Mouse (Mus musculus): ENCODE measurements around the gene Klhl30. TPM values are rescaled to one million over a fixed set of nuclear protein-coding genes. Genes with fewer than 3 reads are reported as not detected.

Gene Klhl30
- polyA plus RNA-seq, 1 experiment from 2014 or later: 0.05 TPM

GRCm38 (mm10) chr1:91321760-91322438 is 28.9 kb upstream of the Klhl30 start, which contains the start of gene Espnl:
Espnl (plus strand) TSS chr1:91322075.
- H3K9me3 ChIP-seq (replicated peaks; ENCODE audit: control insufficient read depth, low read length): no peaks in the 10 kb centered on the region
- no peak for DNase-seq (ENCODE audit: low spot score)
- no peak within 1 kb of the TSS for H3K4me2 ChIP-seq (ENCODE audit: low read length)
- no peaks in the 10 kb centered on the region for H3K36me3 ChIP-seq (ENCODE audit: control insufficient read depth, insufficient read depth, low read length)
- ATAC-seq: no peak
- H3K4me3 ChIP-seq (ENCODE audit: low read depth, low read length): no peak within 1 kb of the TSS
- 80% methylated on average over 19 of the region's 19 CpGs for WGBS
- no peaks in the 10 kb centered on the region for H3K27me3 ChIP-seq (replicated peaks; ENCODE audit: control insufficient read depth, insufficient read depth, low read length)
- H3K9ac ChIP-seq (ENCODE audit: low read length): no peak within 1 kb of the TSS
- no peaks in the 10 kb centered on the region for H3K4me1 ChIP-seq (ENCODE audit: control insufficient read depth, insufficient read depth, low read length)
- no peak within 1 kb of the TSS for H3K27ac ChIP-seq (ENCODE audit: low read depth, low read length)

GRCm38 (mm10) chr1:91324646-91325045 is 26.2 kb upstream of the Klhl30 start:
- no peak overlapping the region for H3K4me2 ChIP-seq (ENCODE audit: low read length)
- no peak overlapping the region for H3K27ac ChIP-seq (ENCODE audit: low read depth, low read length)
- ATAC-seq: no peak
- no peaks in the 10 kb centered on the region for H3K36me3 ChIP-seq (ENCODE audit: control insufficient read depth, insufficient read depth, low read length)
- no peaks in the 10 kb centered on the region for H3K9me3 ChIP-seq (replicated peaks; ENCODE audit: control insufficient read depth, low read length)
- H3K9ac ChIP-seq (ENCODE audit: low read length): no peak overlapping the region
- WGBS: 62% methylated on average over 2 of the region's 2 CpGs
- no peaks in the 10 kb centered on the region for H3K27me3 ChIP-seq (replicated peaks; ENCODE audit: control insufficient read depth, insufficient read depth, low read length)
- H3K4me3 ChIP-seq (ENCODE audit: low read depth, low read length): no peak overlapping the region
- DNase-seq (ENCODE audit: low spot score): no peak
- no peaks in the 10 kb centered on the region for H3K4me1 ChIP-seq (ENCODE audit: control insufficient read depth, insufficient read depth, low read length)

GRCm38 (mm10) chr1:91325488-91326042 is 25.3 kb upstream of the Klhl30 start:
- Histone ChIP-seq H3K27me3 (replicated peaks; ENCODE audit: control insufficient read depth, insufficient read depth, low read length) (no peaks in the 10 kb centered on the region), H3K36me3 (ENCODE audit: control insufficient read depth, insufficient read depth, low read length) (no peaks in the 10 kb centered on the region), H3K4me1 (ENCODE audit: control insufficient read depth, insufficient read depth, low read length) (no peaks in the 10 kb centered on the region), H3K4me2 (ENCODE audit: low read length) (no peak overlapping the region), H3K4me3 (ENCODE audit: low read depth, low read length) (no peak overlapping the region), H3K9ac (ENCODE audit: low read length) (no peak overlapping the region), H3K27ac (ENCODE audit: low read depth, low read length) (no peak overlapping the region), H3K9me3 (replicated peaks; ENCODE audit: control insufficient read depth, low read length) (no peaks in the 10 kb centered on the region)
- WGBS: 81% methylated on average over 4 of the region's 4 CpGs
- DNase-seq (ENCODE audit: low spot score): no peak
- ATAC-seq: no peak

- no peaks in the 10 kb centered on the region for H3K36me3 ChIP-seq (ENCODE audit: control insufficient read depth, insufficient read depth, low read length)
- H3K9me3 ChIP-seq (replicated peaks; ENCODE audit: control insufficient read depth, low read length): no peaks in the 10 kb centered on the region
- WGBS: 54% methylated on average over 4 of the region's 4 CpGs
- H3K9ac ChIP-seq (ENCODE audit: low read length): no peak overlapping the region
- no peaks in the 10 kb centered on the region for H3K4me1 ChIP-seq (ENCODE audit: control insufficient read depth, insufficient read depth, low read length)
- H3K27me3 ChIP-seq (replicated peaks; ENCODE audit: control insufficient read depth, insufficient read depth, low read length): no peaks in the 10 kb centered on the region
- DNase-seq (ENCODE audit: low spot score): no peak
- no peak overlapping the region for H3K27ac ChIP-seq (ENCODE audit: low read depth, low read length)
- H3K4me2 ChIP-seq (ENCODE audit: low read length): no peak overlapping the region
- no peak for ATAC-seq
- no peak overlapping the region for H3K4me3 ChIP-seq (ENCODE audit: low read depth, low read length)
Observed at GRCm38 (mm10) chr1:91332102-91332501, 18.7 kb upstream of the Klhl30 start.

- H3K9me3 ChIP-seq (replicated peaks; ENCODE audit: control insufficient read depth, low read length): no peaks in the 10 kb centered on the region
- H3K36me3 ChIP-seq (ENCODE audit: control insufficient read depth, insufficient read depth, low read length): no peaks in the 10 kb centered on the region
- H3K27ac ChIP-seq (ENCODE audit: low read depth, low read length): no peak overlapping the region
- H3K4me3 ChIP-seq (ENCODE audit: low read depth, low read length): no peak overlapping the region
- no peak overlapping the region for H3K9ac ChIP-seq (ENCODE audit: low read length)
- no peak overlapping the region for H3K4me2 ChIP-seq (ENCODE audit: low read length)
- no peak for ATAC-seq
- DNase-seq (ENCODE audit: low spot score): no peak
- H3K4me1 ChIP-seq (ENCODE audit: control insufficient read depth, insufficient read depth, low read length): no peaks in the 10 kb centered on the region
- H3K27me3 ChIP-seq (replicated peaks; ENCODE audit: control insufficient read depth, insufficient read depth, low read length): no peaks in the 10 kb centered on the region
Observed at GRCm38 (mm10) chr1:91333582-91333981, 17.2 kb upstream of the Klhl30 start.

- ATAC-seq (no peak), DNase-seq (ENCODE audit: low spot score) (no peak)
- Histone ChIP-seq H3K27me3 (replicated peaks; ENCODE audit: control insufficient read depth, insufficient read depth, low read length) (no peaks in the 10 kb centered on the region), H3K27ac (ENCODE audit: low read depth, low read length) (no peak overlapping the region), H3K4me2 (ENCODE audit: low read length) (no peak overlapping the region), H3K36me3 (ENCODE audit: control insufficient read depth, insufficient read depth, low read length) (no peaks in the 10 kb centered on the region), H3K4me1 (ENCODE audit: control insufficient read depth, insufficient read depth, low read length) (no peaks in the 10 kb centered on the region), H3K4me3 (ENCODE audit: low read depth, low read length) (no peak overlapping the region), H3K9me3 (replicated peaks; ENCODE audit: control insufficient read depth, low read length) (no peaks in the 10 kb centered on the region), H3K9ac (ENCODE audit: low read length) (no peak overlapping the region)
- 95% methylated on average over 7 of the region's 7 CpGs for WGBS
Observed at GRCm38 (mm10) chr1:91337355-91337754, 13.5 kb upstream of the Klhl30 start.

GRCm38 (mm10) chr1:91344001-91344400 is 6.8 kb upstream of the Klhl30 start:
- WGBS: 84% methylated on average over 3 of the region's 3 CpGs
- no peak overlapping the region for H3K9ac ChIP-seq (ENCODE audit: low read length)
- DNase-seq (ENCODE audit: low spot score) (peak; percentile 37), ATAC-seq (no peak)
- H3K27me3 ChIP-seq (replicated peaks; ENCODE audit: control insufficient read depth, insufficient read depth, low read length): peaks cover 38% of the 10 kb centered on the region
- H3K9me3 ChIP-seq (replicated peaks; ENCODE audit: control insufficient read depth, low read length): no peaks in the 10 kb centered on the region
- no peak overlapping the region for H3K4me3 ChIP-seq (ENCODE audit: low read depth, low read length)
- H3K4me1 ChIP-seq (ENCODE audit: control insufficient read depth, insufficient read depth, low read length): no peaks in the 10 kb centered on the region
- H3K36me3 ChIP-seq (ENCODE audit: control insufficient read depth, insufficient read depth, low read length): no peaks in the 10 kb centered on the region
- H3K4me2 ChIP-seq (ENCODE audit: low read length): no peak overlapping the region
- no peak overlapping the region for H3K27ac ChIP-seq (ENCODE audit: low read depth, low read length)

- Histone ChIP-seq H3K36me3 (ENCODE audit: control insufficient read depth, insufficient read depth, low read length) (no peaks in the 10 kb centered on the region), H3K9ac (ENCODE audit: low read length) (0 out of 2 replicates have a peak overlapping the region, but pooled peaks have one; percentile 29), H3K27ac (ENCODE audit: low read depth, low read length) (no peak overlapping the region), H3K9me3 (replicated peaks; ENCODE audit: control insufficient read depth, low read length) (no peaks in the 10 kb centered on the region), H3K4me3 (ENCODE audit: low read depth, low read length) (peak overlapping the region; percentile 24), H3K27me3 (replicated peaks; ENCODE audit: control insufficient read depth, insufficient read depth, low read length) (peaks cover 38% of the 10 kb centered on the region), H3K4me2 (ENCODE audit: low read length) (peak overlapping the region; percentile 48), H3K4me1 (ENCODE audit: control insufficient read depth, insufficient read depth, low read length) (no peaks in the 10 kb centered on the region)
- ATAC-seq (no peak), DNase-seq (ENCODE audit: low spot score) (peak; percentile 19)
- 6% methylated on average over 68 of the region's 68 CpGs for WGBS
Observed at GRCm38 (mm10) chr1:91344921-91345685, 5.7 kb upstream of the Klhl30 start.

GRCm38 (mm10) chr1:91346892-91347291 is 3.9 kb upstream of the Klhl30 start:
- H3K36me3 ChIP-seq (ENCODE audit: control insufficient read depth, insufficient read depth, low read length): no peaks in the 10 kb centered on the region
- no peak overlapping the region for H3K4me2 ChIP-seq (ENCODE audit: low read length)
- H3K9ac ChIP-seq (ENCODE audit: low read length): no peak overlapping the region
- no peak overlapping the region for H3K4me3 ChIP-seq (ENCODE audit: low read depth, low read length)
- ATAC-seq (peak; percentile 85; the same call in 1 of the 2 replicates), DNase-seq (ENCODE audit: low spot score) (peak; percentile 76)
- no peaks in the 10 kb centered on the region for H3K9me3 ChIP-seq (replicated peaks; ENCODE audit: control insufficient read depth, low read length)
- peaks cover 38% of the 10 kb centered on the region for H3K27me3 ChIP-seq (replicated peaks; ENCODE audit: control insufficient read depth, insufficient read depth, low read length)
- 36% methylated on average over 3 of the region's 3 CpGs for WGBS
- no peak overlapping the region for H3K27ac ChIP-seq (ENCODE audit: low read depth, low read length)
- H3K4me1 ChIP-seq (ENCODE audit: control insufficient read depth, insufficient read depth, low read length): no peaks in the 10 kb centered on the region

All from forebrain, embryonic 14.5 days (tissue).